Mouse (Mus musculus) layer of hippocampus, postnatal 36 days (tissue): ENCODE data around the gene Cacna1c. TPM values are rescaled to one million over a fixed set of nuclear protein-coding genes. Genes with fewer than 3 reads are reported as not detected.

Experiments used
- DNase-seq, 2 experiments: peaks; one replicate each; pipeline ENCODE4 v3.0.0; 2022
- total RNA-seq, 2 experiments: library from RNA; stranded (reverse); gene quantifications; 2 replicates each; pipeline ENCODE4 v1.2.3; 2021

Gene Cacna1c
- total RNA-seq, 2 experiments from 2014 or later: 78.0 to 92.9 TPM

- DNase-seq: no peak
Observed at GRCm38 (mm10) chr6:118567816-118568215, 628.4 kb downstream of the Cacna1c start.

DNA sequence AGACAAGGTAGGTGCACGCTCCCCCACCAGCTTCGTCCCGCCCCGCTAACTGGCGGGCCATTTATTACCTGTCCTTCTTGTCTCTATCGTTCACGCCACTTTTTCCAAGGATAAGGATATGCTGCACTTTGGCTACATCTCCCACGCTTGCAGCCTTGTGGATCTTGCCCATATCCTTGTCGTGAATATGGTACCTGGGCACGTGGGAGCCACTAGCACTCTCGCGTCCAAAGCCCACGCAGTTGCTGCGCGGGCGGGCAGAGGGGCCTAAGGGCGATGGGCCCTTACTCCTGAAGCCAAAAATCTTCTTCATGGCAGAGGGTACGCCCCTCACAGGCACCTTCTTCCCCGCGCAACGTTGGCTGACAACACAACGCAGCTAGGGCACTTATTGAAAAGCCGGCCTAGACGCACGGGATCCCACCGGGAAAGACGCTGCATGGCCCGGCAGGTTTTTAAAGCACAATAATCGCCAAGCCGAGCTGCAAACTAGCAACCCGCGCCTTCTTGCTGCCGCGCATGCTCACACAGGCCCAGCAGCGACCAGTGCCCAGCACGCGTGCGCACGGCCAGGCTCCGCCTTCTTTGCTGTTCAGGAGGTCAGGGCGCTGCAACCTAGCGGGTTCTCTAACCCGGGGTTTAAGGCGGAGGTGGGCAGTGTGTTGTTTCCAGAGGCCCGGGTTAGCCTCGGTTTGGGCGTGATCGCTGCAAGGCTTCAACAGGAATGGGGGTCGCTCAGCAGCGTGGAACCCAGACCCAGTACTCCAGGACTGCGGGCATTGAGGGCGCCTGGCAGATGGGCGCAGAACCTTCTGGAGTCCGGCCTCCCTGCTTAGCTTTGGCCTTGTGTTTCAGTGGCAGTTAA is 634.2 kb downstream of the Cacna1c start, which contains the start of gene Ankrd26:
Gene Ankrd26, minus strand, starts transcription at position 482 of the 865 bp plus-strand sequence.
- peak; percentile 92 to 93 for DNase-seq

- DNase-seq: no peak
Observed at GRCm38 (mm10) chr6:118561225-118561624, 635.0 kb downstream of the Cacna1c start.

GRCm38 (mm10) chr6:118538627-118539026 is 657.6 kb downstream of the Cacna1c start:
- no peak for DNase-seq

Other genes starting within 250 kb of the Cacna1c start
- gene Dcp1b, start 21.2 kb downstream of the Cacna1c start, total RNA-seq: 10 to 100 TPM; 16.9 to 18.6 TPM
- gene Cacna2d4, start 40.1 kb upstream of the Cacna1c start, total RNA-seq: 1 to 10 TPM in 1 of 2 experiments, under 1 TPM in 1; 0.78 to 1.4 TPM
- 10 to 100 TPM; 40.4 to 42.8 TPM for gene Lrtm2, start 134.3 kb upstream of the Cacna1c start, total RNA-seq
- gene Adipor2, start 221.3 kb upstream of the Cacna1c start, total RNA-seq: 10 to 100 TPM; 36.2 to 41.5 TPM